Comparison of ENCODE assay signal across 8 mouse cellular contexts in genomic region chr9:92541977-92542561, GRCm38 (mm10). TPM values are rescaled to one million over a fixed set of nuclear protein-coding genes. Genes with fewer than 3 reads are reported as not detected.
DNase-seq lines count a peak whose midpoint lies in the region; ATAC-seq and TF ChIP-seq lines count a peak whose summit lies in the region.

Gene Plod2, plus strand, starts transcription at chr9:92542223.

- peak; percentile 71 for ATAC-seq in Patski
- ATAC-seq in frontal cortex, adult (ENCODE audit: low TSS enrichment), result peak; percentile 59

- POLR2A ChIA-PET in Patski (lab: Charles Lee), result interaction anchor here (0.7 to 1.3 kb wide), 4 partner anchors 9 to 291 kb away, joined by 3 to 7 read pairs (median 4); no protein-coding TSS in a partner anchor

- no peak for DNase-seq in Patski (ENCODE audit: low read depth, low spot score)
- peak; percentile 25 for DNase-seq in cerebellum, adult 8-10 months
- peak; percentile 80 for DNase-seq in heart, postnatal 4 days
- peak; percentile 69 to 73 for DNase-seq in layer of hippocampus, postnatal 10 days (ENCODE audit: low spot score in 2 of 2)
- peak; percentile 79 for DNase-seq in lung, postnatal 36 days
- DNase-seq in retina, embryonic 14.5 days (ENCODE audit: low spot score), result peak; percentile 82
- peak; percentile 54 to 69 for DNase-seq in urinary bladder, adult 18-20 months (ENCODE audit: low spot score in 2 of 2)

- in situ Hi-C loops in Patski (cut with MboI; ENCODE audit: low pct_unique_long_range_greater_than_20kb), result loop anchor here (5.0 kb wide), 1 partner anchor 260 kb away; no protein-coding TSS in a partner anchor

- CTCF ChIA-PET in Patski (lab: Charles Lee), result interaction anchor here (0.7 to 1.2 kb wide), 4 partner anchors 9 to 47 kb away, joined by 3 read pairs; no protein-coding TSS in a partner anchor

- TF ChIP-seq CTCF in Patski (IDR thresholded peaks at IDR 0.05), result no peak

- H3K27me3 ChIP-seq in Patski, result no peaks in the 10 kb centered on the region

RNA-seq across cellular contexts. Expression of gene Plod2, which starts in this region (rescaled TPM):
- polyA plus RNA-seq in Patski (2021), result 120 TPM
- total RNA-seq in heart, postnatal 4 days (2021), result 10 to 100 TPM; 24.3 to 31.3 TPM
- 10 to 100 TPM; 15.5 TPM for total RNA-seq in layer of hippocampus, postnatal 10 days (2021)
